Mouse (Mus musculus) Muller cell, postnatal 12 days (primary cell): ENCODE measurements around the gene Gm3182.
"Not testable (repeated sequence)": the region's sequence is repeated elsewhere in the genome, so short reads cannot be mapped to it uniquely, and the experiment has no call there.

Experiments used
- DNase-seq: peaks from one replicate; pipeline ENCODE4 v3.0.0-alpha.2; 2015; ENCODE audit errors: inconsistent ontology term

Gm3182 gene

GRCm38 (mm10) chr14:4481445-4481844 lies at the start of gene Gm3182:
Gene Gm3182 (plus strand): TSS chr14:4481745.
- DNase-seq: not testable (repeated sequence)

- peak; percentile 0 for DNase-seq
Measured at GRCm38 (mm10) chr14:4499425-4499824, 17.9 kb downstream of the Gm3182 start.
